Mouse (Mus musculus): ENCODE measurements around the gene Phykpl. TPM values are rescaled to one million over a fixed set of nuclear protein-coding genes. Genes with fewer than 3 reads are reported as not detected.

The Phykpl gene
- total RNA-seq (2023), result 19.8 to 29.6 TPM (median 21.4 TPM) in 4 replicates

DNA sequence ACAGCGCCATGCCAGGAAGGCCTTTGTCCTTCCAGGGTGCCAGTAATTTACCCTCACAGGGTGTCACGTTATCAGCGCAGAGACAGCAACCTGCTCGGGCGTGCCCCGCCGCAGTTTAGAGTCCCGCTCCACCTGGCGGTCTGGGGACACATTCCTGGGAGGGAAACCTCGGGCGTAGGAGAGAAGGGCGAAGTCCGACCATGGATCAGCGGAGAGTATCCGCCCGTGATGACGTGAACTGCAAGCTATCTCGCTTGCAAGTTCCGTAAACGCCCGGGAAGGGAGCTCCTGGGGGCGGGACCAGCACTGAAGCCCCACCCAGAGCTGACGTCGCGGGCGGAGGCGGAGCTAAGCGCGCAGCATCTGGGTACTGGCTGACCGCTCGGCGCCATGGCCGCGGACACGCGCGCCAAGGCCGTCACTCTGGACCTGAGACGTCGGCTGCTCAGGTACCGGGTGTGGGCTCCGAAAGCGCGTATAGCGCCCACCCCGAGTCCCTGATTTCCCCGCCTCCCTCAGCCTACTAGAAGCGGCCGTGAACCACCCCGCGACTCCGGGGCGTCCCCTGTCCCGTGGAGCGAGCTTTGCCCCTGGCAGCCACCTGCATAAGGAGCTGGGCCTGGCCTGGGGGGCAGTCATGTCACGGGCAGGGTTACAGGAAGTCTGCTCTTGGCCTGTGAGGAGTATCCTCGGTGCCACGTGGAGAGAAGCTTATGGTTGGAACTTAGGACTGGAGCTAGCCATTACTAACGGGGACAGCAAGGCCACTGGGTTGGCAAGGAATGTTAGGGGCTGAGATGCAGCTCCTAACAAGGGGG, at the start of gene Phykpl:
TSS of gene Phykpl (plus strand) at position 327 of the 818 bp plus-strand sequence.

DNA sequence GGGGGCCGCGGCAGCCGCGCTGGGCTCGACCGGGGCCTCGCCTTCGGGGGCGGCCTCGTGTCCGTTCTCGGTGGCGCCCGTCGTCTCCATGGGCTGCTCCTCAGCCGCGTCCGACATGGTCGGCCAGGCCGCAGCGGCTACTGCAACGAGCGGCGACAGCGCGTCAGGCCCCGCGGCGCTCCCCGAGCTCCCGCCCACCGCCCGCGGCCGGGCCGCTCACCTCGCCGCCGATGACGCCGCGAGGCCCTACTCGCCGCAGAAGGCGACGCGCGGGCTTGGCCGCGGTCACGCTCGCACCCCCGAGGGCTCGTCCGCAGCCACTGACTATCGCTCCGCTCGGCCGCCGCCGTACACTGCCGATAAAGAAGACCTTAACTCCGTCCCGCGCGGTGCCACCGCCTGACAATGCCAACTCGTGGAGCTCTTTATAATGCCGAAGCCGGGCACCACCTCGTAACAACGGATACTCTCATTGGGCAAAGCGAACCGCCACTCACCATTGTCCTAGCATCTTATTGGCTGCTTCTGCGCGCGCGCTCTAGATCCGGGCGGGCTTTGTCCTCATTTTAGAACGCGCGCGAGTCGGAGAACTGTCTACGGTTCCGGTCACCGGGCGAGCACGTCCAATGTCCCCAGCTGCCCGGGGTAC, 22.0 kb downstream of the Phykpl start, which contains the start of gene Hnrnpab:
TSS of gene Hnrnpab (minus strand) at position 401 of the 649 bp plus-strand sequence.

DNA sequence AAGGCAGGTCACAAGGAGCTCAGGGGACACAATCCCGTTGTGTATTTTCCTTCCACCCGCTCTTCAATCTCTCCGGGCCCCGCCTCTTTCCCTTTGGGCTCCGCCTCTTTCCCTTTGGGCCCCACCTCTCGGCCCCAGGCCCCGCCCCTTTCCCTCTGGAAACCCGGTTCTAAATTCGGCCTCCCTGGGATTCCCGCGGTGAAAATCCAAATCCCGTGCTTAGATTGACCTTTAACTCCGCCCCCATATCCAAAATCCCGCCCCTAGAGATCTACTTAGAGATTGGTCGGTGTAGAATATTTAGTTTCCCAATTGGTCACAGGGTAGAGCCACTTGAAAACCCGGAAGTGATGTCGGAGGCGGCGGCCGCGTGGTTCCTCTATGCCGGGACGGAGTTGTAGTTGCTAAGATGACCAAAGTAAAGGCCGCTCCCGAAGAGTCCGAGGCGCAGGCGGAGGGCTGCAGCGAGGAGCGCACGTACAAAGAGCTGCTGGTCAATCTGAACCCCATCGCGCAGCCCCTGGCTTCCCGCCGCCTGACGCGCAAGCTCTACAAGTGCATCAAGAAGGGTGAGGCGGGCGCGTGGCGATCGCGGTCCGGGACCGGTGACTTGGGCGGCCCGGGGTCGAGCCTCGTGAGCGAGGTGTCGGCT, 35.0 kb downstream of the Phykpl start, which contains the start of gene Nhp2:
TSS of gene Nhp2 (plus strand) at position 327 of the 652 bp plus-strand sequence.

DNA sequence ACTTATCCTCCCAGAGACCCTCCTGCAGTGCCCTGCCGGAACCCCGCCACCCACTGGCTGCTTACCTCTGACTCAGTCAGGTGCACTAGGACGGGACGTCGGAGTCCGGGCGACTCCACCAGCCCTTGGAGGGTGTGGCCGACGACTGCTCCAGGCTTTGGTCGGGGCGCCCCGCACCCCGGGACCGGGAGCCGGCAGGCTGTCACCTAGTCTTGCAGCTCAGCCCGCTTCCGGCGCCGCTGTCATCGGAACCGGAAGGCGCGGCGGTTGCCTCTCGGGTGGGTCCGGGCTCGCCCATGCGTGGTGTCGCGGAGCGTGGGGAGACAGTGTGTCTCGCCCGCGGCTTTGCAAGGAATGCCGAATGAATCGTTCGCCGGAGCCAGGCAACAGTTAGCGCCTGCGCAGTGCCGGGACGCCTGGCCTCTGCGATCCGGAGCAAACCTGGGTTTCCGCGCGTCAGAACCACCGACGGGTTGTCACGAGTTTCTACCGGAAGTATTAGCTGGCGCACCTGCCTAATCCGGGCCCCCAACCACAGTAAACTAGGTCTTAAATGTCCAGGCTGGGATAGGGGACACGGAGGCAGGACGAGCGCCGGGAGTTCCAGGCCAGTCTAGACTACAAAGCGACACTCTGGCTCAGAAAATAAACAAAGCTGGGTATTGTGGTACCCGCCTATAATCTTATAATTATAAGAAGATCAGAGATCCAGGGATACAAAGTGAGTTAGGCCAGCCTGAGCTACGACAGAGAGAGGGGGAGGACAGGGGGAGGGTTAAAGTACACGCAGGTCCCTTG, 51.2 kb downstream of the Phykpl start, which contains the start of gene Rmnd5b:
TSS of gene Rmnd5b (minus strand) at position 372 of the 798 bp plus-strand sequence.

DNA sequence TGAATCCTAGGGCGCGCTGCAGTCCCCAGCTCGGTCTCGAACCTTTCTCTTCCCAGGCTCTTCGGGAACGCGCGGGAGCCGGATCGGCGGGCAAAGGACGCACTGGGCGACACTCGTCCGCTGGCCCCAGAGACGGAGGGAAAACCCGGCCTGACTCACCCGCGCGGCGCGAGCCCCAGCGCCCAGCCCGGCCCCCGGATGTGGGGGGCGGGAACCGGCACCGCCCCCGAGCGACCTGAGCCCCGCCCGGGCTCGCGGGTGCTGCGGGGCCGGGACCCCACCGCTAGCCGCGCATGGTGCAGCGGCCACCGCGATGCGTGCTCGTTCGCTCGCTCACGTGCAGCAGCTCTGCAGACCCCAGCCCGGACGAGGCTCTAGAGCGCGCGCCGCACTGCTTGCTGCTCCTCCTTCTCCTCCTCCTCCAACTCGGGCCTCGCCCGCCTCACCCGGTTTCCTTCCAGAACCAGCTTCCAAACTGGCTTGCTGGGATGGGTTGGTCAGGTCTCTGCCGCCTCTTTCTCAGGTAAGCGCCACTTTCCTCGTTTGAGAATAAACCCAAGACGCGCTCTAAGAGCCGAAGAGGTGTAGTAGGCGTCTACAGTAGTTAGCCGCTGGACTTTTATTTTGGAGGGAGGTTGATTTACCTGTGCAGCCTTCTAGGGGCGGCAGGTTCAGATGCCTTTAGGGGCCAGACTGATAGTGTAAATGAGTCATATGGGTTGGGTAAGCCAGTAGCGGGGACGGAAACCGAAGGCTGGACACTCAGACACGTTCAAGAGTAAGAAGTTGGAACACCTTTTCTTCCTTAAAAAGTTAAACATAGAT, 66.3 kb downstream of the Phykpl start, which contains the start of the genes N4bp3 and D930048N14Rik:
TSS of gene N4bp3 (minus strand) at position 152 of the 825 bp plus-strand sequence.
TSS of gene D930048N14Rik (plus strand) at position 264 of the 825 bp plus-strand sequence.

Other genes starting within 250 kb of the Phykpl start
- 237 to 253 TPM (median 248 TPM) in 4 replicates for gene Hnrnpab, start 22.1 kb downstream of the Phykpl start, total RNA-seq (2023)
- gene Nhp2, start 35.0 kb downstream of the Phykpl start, total RNA-seq (2023), result 47.5 to 57.3 TPM (median 52.7 TPM) in 4 replicates
- 113 to 145 TPM (median 127 TPM) in 4 replicates for gene Rmnd5b, start 51.1 kb downstream of the Phykpl start, total RNA-seq (2023)
- gene N4bp3, start 66.1 kb downstream of the Phykpl start, total RNA-seq (2023), result 19.1 to 21.9 TPM (median 21.6 TPM) in 4 replicates
- gene D930048N14Rik, start 66.2 kb downstream of the Phykpl start, total RNA-seq (2023), result 1.6 to 2.2 TPM (median 1.9 TPM) in 4 replicates
- gene 0610009B22Rik, start 104.1 kb downstream of the Phykpl start, total RNA-seq (2023), result 5.5 to 9.0 TPM (median 6.6 TPM) in 4 replicates
- gene Sec24a, start 178.9 kb downstream of the Phykpl start, total RNA-seq (2023), result 97.5 to 103 TPM (median 101 TPM) in 4 replicates
- 31.6 to 39.8 TPM (median 35.3 TPM) in 4 replicates for gene Sar1b, start 178.9 kb downstream of the Phykpl start, total RNA-seq (2023)